Mouse (Mus musculus) ES-Bruce4 (cell line): ENCODE measurements around the gene Chst15. TPM values are rescaled to one million over a fixed set of nuclear protein-coding genes. Genes with fewer than 3 reads are reported as not detected.

Experiments used
- H3K27ac ChIP-seq: 2 replicates; pipeline ENCODE4 v1.5.1; 2012; ENCODE audit warnings: low read length, inconsistent platforms; ENCODE audit not compliant: insufficient read depth
- H3K27me3 ChIP-seq: 2 replicates; pipeline ENCODE4 v1.6.1; 2012; ENCODE audit warnings: mild to moderate bottlenecking, low read length, inconsistent platforms; ENCODE audit not compliant: control insufficient read depth, poor library complexity, insufficient read depth, severe bottlenecking
- H3K36me3 ChIP-seq: 2 replicates; pipeline ENCODE4 v1.6.1; 2012; ENCODE audit warnings: inconsistent platforms, mild to moderate bottlenecking, low read length, moderate library complexity; ENCODE audit not compliant: control insufficient read depth, poor library complexity, insufficient read depth, severe bottlenecking
- H3K4me1 ChIP-seq: one replicate; pipeline ENCODE4 v1.8.1; 2011; ENCODE audit warnings: low read length; ENCODE audit not compliant: control insufficient read depth, insufficient read depth
- H3K4me3 ChIP-seq: 2 replicates; pipeline ENCODE4 v1.5.1; 2011; ENCODE audit warnings: low read depth, mild to moderate bottlenecking, low read length
- H3K9ac ChIP-seq: 2 replicates; pipeline ENCODE4 v1.6.1; 2012; ENCODE audit warnings: low read depth, mild to moderate bottlenecking, inconsistent platforms; ENCODE audit not compliant: poor library complexity, severe bottlenecking
- H3K9me3 ChIP-seq: replicated peaks from 2 replicates; pipeline ENCODE4 v1.6.1; 2012; ENCODE audit warnings: mild to moderate bottlenecking, low read length, inconsistent platforms; ENCODE audit not compliant: control insufficient read depth, poor library complexity, insufficient read depth, severe bottlenecking
- CTCF ChIP-seq: IDR thresholded peaks from one replicate; pipeline ENCODE4 v1.8.1; 2011; ENCODE audit warnings: low read depth, low read length
- EP300 ChIP-seq: IDR thresholded peaks from 2 replicates; pipeline ENCODE4 v1.6.1; 2011; ENCODE audit warnings: low read depth, low read length; ENCODE audit not compliant: insufficient read depth
- POLR2A ChIP-seq: IDR thresholded peaks from one replicate; pipeline ENCODE4 v1.8.1; 2011; ENCODE audit warnings: low read length; ENCODE audit not compliant: insufficient read depth
- polyA plus RNA-seq: library from polyadenylated mRNA; stranded (reverse); fragments of >200 nt; gene quantifications from 2 replicates; pipeline ENCODE4 v1.2.4, GENCODE M21; 2011; ENCODE audit warnings: low read depth; ENCODE audit not compliant: missing spikeins, insufficient read depth, insufficient read length

The Chst15 gene
- polyA plus RNA-seq, 1 experiment, result 15.4 TPM

GRCm38 (mm10) chr7:132247091-132247490 is 69.9 kb downstream of the Chst15 start:
- no peak overlapping the region for H3K9ac ChIP-seq
- no peak overlapping the region for H3K27ac ChIP-seq
- H3K27me3 ChIP-seq, result no peaks in the 10 kb centered on the region
- TF ChIP-seq EP300 (no peak), POLR2A (no peak), CTCF (no peak)
- H3K9me3 ChIP-seq, result no peaks in the 10 kb centered on the region
- no peaks in the 10 kb centered on the region for H3K36me3 ChIP-seq
- H3K4me3 ChIP-seq, result no peak overlapping the region
- no peaks in the 10 kb centered on the region for H3K4me1 ChIP-seq

DNA sequence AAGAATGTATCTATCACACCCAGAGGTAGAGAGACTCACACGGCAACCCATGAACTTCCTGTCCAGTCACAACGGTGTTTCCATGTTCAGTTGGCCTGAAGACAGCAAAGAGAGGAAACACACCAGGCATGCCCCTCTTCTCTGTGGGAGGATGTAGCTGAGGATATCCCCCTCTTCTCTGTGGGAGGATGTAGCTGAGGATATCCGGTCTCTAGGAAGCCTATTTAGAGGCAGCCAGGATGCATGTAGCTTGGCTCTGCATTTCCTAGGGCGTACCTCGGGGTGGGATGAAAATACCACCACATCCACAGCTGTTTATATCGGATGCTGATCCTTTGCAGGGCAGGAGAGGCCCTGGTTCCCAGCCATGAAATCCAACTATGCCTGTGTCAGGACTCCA is 71.3 kb downstream of the Chst15 start:
- H3K27ac ChIP-seq, result no peak overlapping the region
- no peaks in the 10 kb centered on the region for H3K36me3 ChIP-seq
- no peaks in the 10 kb centered on the region for H3K9me3 ChIP-seq
- H3K4me1 ChIP-seq, result no peaks in the 10 kb centered on the region
- H3K27me3 ChIP-seq, result no peaks in the 10 kb centered on the region
- H3K9ac ChIP-seq, result no peak overlapping the region
- TF ChIP-seq POLR2A (no peak), CTCF (no peak), EP300 (no peak)
- H3K4me3 ChIP-seq, result no peak overlapping the region

- no peak overlapping the region for H3K27ac ChIP-seq
- no peaks in the 10 kb centered on the region for H3K4me1 ChIP-seq
- H3K4me3 ChIP-seq, result no peak overlapping the region
These were observed 72.4 kb downstream of the Chst15 start for GRCm38 (mm10) chr7:132244637-132245036.

DNA sequence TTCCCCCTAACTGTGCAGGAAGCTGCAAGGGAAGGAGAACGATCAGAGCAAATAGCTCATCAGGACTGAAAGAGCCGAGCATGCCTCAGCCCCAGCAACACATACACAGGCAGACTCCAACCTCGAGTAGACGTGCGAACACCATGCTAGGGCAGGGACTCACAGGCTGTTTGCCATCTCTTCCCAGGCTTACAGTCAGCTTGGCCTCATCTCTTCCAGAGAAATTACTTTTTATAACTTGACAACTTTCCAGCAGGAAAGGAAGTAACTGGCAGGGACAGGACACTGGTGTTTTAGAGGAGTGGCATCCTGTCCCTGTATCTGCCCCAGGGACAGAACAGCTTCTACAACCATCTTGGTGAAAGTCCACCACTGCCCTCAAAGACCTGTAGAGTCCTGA is 73.8 kb downstream of the Chst15 start:
- H3K27me3 ChIP-seq, result no peaks in the 10 kb centered on the region
- H3K4me1 ChIP-seq, result no peaks in the 10 kb centered on the region
- no peak overlapping the region for H3K4me3 ChIP-seq
- no peaks in the 10 kb centered on the region for H3K36me3 ChIP-seq
- no peak overlapping the region for H3K9ac ChIP-seq
- H3K27ac ChIP-seq, result no peak overlapping the region
- no peaks in the 10 kb centered on the region for H3K9me3 ChIP-seq
- TF ChIP-seq POLR2A (no peak), CTCF (no peak), EP300 (no peak)

More at GRCm38 (mm10) chr7:132244637-132245036, 72.4 kb downstream of the Chst15 start:
- TF ChIP-seq POLR2A (no peak), EP300 (no peak), CTCF (no peak)
- Histone ChIP-seq H3K9me3 (no peaks in the 10 kb centered on the region), H3K27me3 (no peaks in the 10 kb centered on the region), H3K9ac (no peak overlapping the region), H3K36me3 (no peaks in the 10 kb centered on the region)

GRCm38 (mm10) chr7:132242617-132243141 is 74.3 kb downstream of the Chst15 start:
- TF ChIP-seq EP300, result no peak
- no peak for TF ChIP-seq CTCF
- TF ChIP-seq POLR2A, result no peak
- no peak overlapping the region for H3K9ac ChIP-seq

GRCm38 (mm10) chr7:132238921-132239320 is 78.1 kb downstream of the Chst15 start:
- H3K4me3 ChIP-seq, result no peak overlapping the region
- H3K27me3 ChIP-seq, result no peaks in the 10 kb centered on the region
- no peak overlapping the region for H3K27ac ChIP-seq
- TF ChIP-seq CTCF, result no peak
- no peak for TF ChIP-seq POLR2A
- TF ChIP-seq EP300, result no peak
- H3K36me3 ChIP-seq, result no peaks in the 10 kb centered on the region
- no peaks in the 10 kb centered on the region for H3K9me3 ChIP-seq
- H3K4me1 ChIP-seq, result no peaks in the 10 kb centered on the region
- no peak overlapping the region for H3K9ac ChIP-seq

More at GRCm38 (mm10) chr7:132242617-132243141, 74.3 kb downstream of the Chst15 start:
- H3K4me3 ChIP-seq, result no peak overlapping the region
- no peaks in the 10 kb centered on the region for H3K36me3 ChIP-seq
- H3K27ac ChIP-seq, result no peak overlapping the region
- no peaks in the 10 kb centered on the region for H3K4me1 ChIP-seq
- no peaks in the 10 kb centered on the region for H3K27me3 ChIP-seq
- no peaks in the 10 kb centered on the region for H3K9me3 ChIP-seq
